Mouse (Mus musculus) spleen, postnatal 4 days (tissue): ENCODE measurements around the gene Gm4871.

Source experiments
- DNase-seq, 2 experiments: peaks; one replicate each; pipeline ENCODE4 v3.0.0; 2022; ENCODE audit warnings: low spot score in 2 of 2

Gene Gm4871

DNA sequence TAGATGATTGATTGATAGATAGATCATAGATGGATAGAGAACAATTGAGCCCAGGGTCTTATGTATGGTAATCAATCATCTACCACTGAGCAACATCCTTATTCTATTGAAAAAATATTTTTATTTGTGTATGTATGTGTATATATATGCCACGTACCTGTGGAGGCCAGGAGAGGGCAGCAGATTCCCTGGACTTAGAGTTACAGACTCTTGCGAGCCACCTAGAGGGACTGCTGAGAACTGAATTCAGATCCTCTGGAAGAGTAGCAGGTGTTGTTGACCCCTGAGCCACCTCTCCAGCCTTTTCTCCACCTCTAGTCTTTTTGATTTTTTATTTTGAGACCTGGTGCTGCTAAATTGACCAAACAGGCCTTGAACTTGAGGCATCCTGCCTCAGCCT lies 34.1 kb downstream of the Gm4871 start:
- no peak for DNase-seq

- DNase-seq, result no peak
Observed at GRCm38 (mm10) chr5:144990481-144990880, 42.1 kb downstream of the Gm4871 start.

GRCm38 (mm10) chr5:144990051-144990450 lies 42.5 kb downstream of the Gm4871 start:
- no peak for DNase-seq

- no peak for DNase-seq
Observed at GRCm38 (mm10) chr5:144989061-144989405, 43.5 kb downstream of the Gm4871 start.

GRCm38 (mm10) chr5:144988340-144989060 lies 44.1 kb downstream of the Gm4871 start:
- no peak for DNase-seq

DNA sequence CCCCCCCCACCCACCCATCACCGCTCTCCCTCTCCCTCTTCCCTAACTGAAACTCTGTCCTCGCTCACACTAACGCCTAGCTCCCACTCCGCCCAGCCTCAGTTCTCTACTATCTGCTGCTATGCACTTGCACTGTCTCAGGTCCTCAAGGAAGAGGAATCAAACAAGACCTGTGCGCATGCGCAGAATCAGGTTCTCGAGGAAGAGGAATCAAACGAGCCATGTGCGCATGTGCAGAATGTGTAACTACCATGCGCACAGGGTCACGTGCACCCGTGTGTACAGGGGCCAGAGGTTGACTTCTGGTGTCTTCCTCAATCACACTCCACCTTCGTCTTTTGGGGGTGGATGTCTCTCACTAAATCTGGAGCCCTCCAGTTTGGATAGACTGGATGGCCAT lies 45.0 kb downstream of the Gm4871 start:
- DNase-seq, result no peak

DNA sequence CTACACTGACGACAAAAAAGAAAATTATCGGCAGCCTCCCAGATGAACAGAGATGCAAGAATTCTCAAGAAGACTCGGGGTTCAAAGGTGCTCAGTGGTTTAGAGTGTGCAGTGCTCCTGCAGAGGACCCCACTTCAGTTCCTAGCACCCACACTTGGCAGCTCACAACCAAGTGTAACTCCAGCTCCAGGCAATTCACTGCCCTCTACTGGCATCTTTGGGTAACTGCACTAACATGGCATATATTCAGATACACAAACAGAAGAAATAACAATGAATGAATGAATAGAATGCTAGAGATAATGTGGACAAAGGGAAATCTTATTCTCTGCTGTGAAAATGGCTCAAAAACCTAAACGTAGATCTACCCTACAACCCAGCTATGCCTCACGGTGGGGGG lies 47.7 kb downstream of the Gm4871 start:
- DNase-seq, result no peak

- no peak for DNase-seq
Observed at GRCm38 (mm10) chr5:144983227-144983626, 49.3 kb downstream of the Gm4871 start.
